Mouse (Mus musculus): ENCODE measurements at regions not wholly inside any gene's neighbourhood (a gene's known extent, or its start where the extent isn't known, plus 50 kb on each side); places are given as distances from the start of the nearest gene placed in this dataset.
"Not testable (repeated sequence)": the region's sequence is repeated elsewhere in the genome, so short reads cannot be mapped to it uniquely, and the experiment has no call there.

- H3K27me3 ChIP-seq (replicated peaks), result no peaks in the 10 kb centered on the region
- no peak overlapping the region for H3K4me2 ChIP-seq
- ATAC-seq (ENCODE audit: insufficient read depth, low FRiP score, low read depth), result no peak
- WGBS, result 61% methylated on average over 2 of the region's 2 CpGs
- H3K36me3 ChIP-seq, result no peaks in the 10 kb centered on the region
- H3K4me1 ChIP-seq, result 0 out of 2 replicates have a peak, but pooled peaks cover 6% of the 10 kb centered on the region
- no peak overlapping the region for H3K27ac ChIP-seq
- H3K9ac ChIP-seq, result no peak overlapping the region
- H3K9me3 ChIP-seq, result no peaks in the 10 kb centered on the region
- no peak overlapping the region for H3K4me3 ChIP-seq (replicated peaks)
These were observed 1338.7 kb upstream of the A1bg start for GRCm38 (mm10) chr15:62261520-62261919.

GRCm38 (mm10) chr15:62258611-62259010 lies 1335.8 kb upstream of the A1bg start:
- H3K27ac ChIP-seq, result no peak overlapping the region
- ATAC-seq (ENCODE audit: insufficient read depth, low FRiP score, low read depth), result no peak
- H3K27me3 ChIP-seq (replicated peaks), result no peaks in the 10 kb centered on the region
- no peak overlapping the region for H3K9ac ChIP-seq
- 0 out of 2 replicates have a peak, but pooled peaks cover 6% of the 10 kb centered on the region for H3K4me1 ChIP-seq
- 73% methylated on average over 5 of the region's 5 CpGs for WGBS
- H3K9me3 ChIP-seq, result no peaks in the 10 kb centered on the region
- no peak overlapping the region for H3K4me2 ChIP-seq
- no peak overlapping the region for H3K4me3 ChIP-seq (replicated peaks)
- no peaks in the 10 kb centered on the region for H3K36me3 ChIP-seq

GRCm38 (mm10) chr15:62257955-62258354 lies 1335.1 kb upstream of the A1bg start:
- Histone ChIP-seq H3K9ac (no peak overlapping the region), H3K27ac (no peak overlapping the region), H3K27me3 (replicated peaks) (no peaks in the 10 kb centered on the region), H3K4me1 (0 out of 2 replicates have a peak, but pooled peaks cover 6% of the 10 kb centered on the region), H3K9me3 (no peaks in the 10 kb centered on the region), H3K4me3 (replicated peaks) (no peak overlapping the region), H3K36me3 (no peaks in the 10 kb centered on the region), H3K4me2 (no peak overlapping the region)
- peak; percentile 78 for ATAC-seq (ENCODE audit: insufficient read depth, low FRiP score, low read depth)
- 42% methylated on average over 3 of the region's 3 CpGs for WGBS

DNA sequence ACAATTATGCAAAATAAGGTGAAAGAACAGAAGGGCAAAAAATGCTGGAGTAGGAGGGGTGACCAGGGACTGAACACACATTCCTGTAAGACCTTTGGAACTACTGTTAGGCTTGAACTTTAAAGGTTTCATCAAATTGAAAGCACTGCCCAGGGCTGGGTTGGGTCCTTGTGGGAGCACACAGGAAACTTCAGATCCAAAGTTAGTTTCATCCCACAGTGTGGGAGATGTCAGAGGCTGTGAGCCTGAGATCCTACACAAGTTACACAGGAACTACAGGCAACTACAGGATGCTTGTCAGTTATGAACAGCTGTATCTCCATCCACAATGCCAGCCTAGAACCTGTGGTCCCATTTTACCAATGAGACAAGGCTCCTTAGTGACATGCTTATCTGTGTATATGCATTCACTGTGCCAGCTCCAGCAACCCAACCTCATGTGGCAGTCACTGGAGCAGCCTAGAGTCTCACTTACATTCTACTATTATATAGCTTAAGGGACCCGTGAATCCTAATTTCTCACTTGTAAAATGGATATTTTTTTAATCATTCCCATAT lies 1334.4 kb upstream of the A1bg start:
- Histone ChIP-seq H3K9ac (no peak overlapping the region), H3K4me2 (no peak overlapping the region), H3K27me3 (replicated peaks) (no peaks in the 10 kb centered on the region), H3K4me1 (0 out of 2 replicates have a peak, but pooled peaks cover 6% of the 10 kb centered on the region), H3K36me3 (no peaks in the 10 kb centered on the region), H3K27ac (no peak overlapping the region), H3K9me3 (no peaks in the 10 kb centered on the region), H3K4me3 (replicated peaks) (no peak overlapping the region)
- 92% methylated on average over 1 of the region's 1 CpGs for WGBS
- ATAC-seq (ENCODE audit: insufficient read depth, low FRiP score, low read depth), result no peak

DNA sequence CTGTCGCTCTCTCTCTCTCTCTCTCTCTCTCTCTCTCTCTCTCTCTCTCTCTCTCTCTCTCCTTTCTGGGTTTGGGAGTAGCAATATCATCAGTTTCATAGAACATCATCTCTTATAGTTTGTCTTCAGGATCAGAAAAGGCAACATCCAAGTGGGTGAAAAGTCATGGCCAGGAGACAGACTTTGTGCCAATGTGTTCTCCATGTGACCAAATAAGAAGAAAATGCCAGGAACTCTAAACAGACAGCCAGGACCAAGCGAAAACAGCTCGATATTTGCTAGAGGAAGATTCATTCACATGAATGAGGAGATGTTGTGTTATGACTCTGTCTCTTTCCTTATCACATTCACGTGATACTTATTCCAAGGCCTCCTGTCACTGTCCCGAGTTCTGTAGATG lies 1332.8 kb upstream of the A1bg start:
- H3K4me1 ChIP-seq, result 0 out of 2 replicates have a peak, but pooled peaks cover 6% of the 10 kb centered on the region
- 88% methylated on average over 5 of the region's 5 CpGs for WGBS
- no peaks in the 10 kb centered on the region for H3K36me3 ChIP-seq
- H3K4me3 ChIP-seq (replicated peaks), result no peak overlapping the region
- H3K9ac ChIP-seq, result no peak overlapping the region
- no peaks in the 10 kb centered on the region for H3K9me3 ChIP-seq
- ATAC-seq (ENCODE audit: insufficient read depth, low FRiP score, low read depth), result no peak
- no peak overlapping the region for H3K4me2 ChIP-seq
- H3K27me3 ChIP-seq (replicated peaks), result no peaks in the 10 kb centered on the region
- no peak overlapping the region for H3K27ac ChIP-seq

GRCm38 (mm10) chr15:62253724-62254123 lies 1330.9 kb upstream of the A1bg start:
- Histone ChIP-seq H3K27ac (no peak overlapping the region), H3K4me2 (no peak overlapping the region), H3K9me3 (no peaks in the 10 kb centered on the region), H3K4me1 (0 out of 2 replicates have a peak, but pooled peaks cover 6% of the 10 kb centered on the region), H3K9ac (no peak overlapping the region), H3K36me3 (no peaks in the 10 kb centered on the region), H3K4me3 (replicated peaks) (no peak overlapping the region), H3K27me3 (replicated peaks) (no peaks in the 10 kb centered on the region)
- 77% methylated on average over 4 of the region's 4 CpGs for WGBS
- ATAC-seq (ENCODE audit: insufficient read depth, low FRiP score, low read depth), result no peak

DNA sequence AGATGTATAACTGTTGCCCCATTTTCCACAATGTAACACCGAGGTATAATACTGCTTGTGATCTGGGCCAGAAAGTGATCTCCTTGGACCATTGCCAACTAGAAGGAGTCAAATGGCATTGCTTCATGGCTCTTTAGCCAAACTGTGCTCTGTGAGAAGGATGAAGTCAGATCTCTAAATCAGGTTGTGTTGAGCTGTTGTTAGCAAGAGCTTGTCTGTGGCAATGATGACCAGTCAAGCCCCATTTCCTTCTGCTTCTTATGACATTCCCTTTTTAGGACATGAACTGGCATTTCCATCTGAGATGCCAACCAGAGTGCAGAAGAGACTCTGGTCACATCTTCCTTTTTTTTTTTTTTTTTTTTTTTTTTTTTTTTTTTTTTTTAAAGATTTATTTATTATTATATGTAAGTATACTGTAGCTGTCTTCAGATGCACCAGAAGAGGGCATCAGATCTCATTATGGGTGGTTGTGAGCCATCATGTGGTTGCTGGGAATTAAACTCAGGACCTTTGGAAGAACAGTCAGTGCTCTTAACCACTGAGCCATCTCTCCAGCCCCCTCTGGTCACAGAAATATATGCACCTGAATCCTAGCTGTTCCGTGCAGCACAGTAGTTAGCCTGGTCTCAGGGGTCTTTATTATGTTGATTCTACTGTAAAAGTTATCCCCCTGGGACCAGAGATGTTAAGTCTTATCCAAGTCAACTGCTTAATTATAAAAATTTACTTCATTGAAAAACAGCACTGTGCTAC lies 1329.4 kb upstream of the A1bg start:
- not testable (repeated sequence) for H3K4me2 ChIP-seq; H3K4me1 ChIP-seq; H3K9ac ChIP-seq; ATAC-seq (ENCODE audit: insufficient read depth, low FRiP score, low read depth); H3K36me3 ChIP-seq; H3K27me3 ChIP-seq (replicated peaks); H3K4me3 ChIP-seq (replicated peaks); H3K27ac ChIP-seq; H3K9me3 ChIP-seq
- 91% methylated on average over 2 of the region's 2 CpGs for WGBS

DNA sequence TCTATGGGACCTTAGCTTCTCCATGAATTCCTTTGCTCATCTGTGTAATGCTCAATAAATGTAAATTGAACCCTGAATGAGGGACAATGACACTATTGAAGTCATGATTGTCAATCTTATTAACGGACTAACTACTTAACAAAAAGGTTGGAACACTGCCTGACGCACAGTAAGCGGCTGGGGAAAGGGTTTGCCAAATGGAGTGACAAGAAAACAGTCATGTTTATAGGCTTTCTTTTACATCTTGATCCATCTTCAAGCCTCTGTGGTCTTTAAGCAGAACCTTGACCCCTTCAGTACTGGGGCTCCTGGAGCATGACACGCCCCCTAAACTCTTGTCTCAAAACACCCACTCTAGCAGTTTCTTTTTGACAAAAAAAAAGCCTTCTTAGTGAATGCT lies 1326.6 kb upstream of the A1bg start:
- H3K27me3 ChIP-seq (replicated peaks), result no peaks in the 10 kb centered on the region
- H3K9me3 ChIP-seq, result no peaks in the 10 kb centered on the region
- H3K9ac ChIP-seq, result no peak overlapping the region
- no peak overlapping the region for H3K4me2 ChIP-seq
- no peaks in the 10 kb centered on the region for H3K4me1 ChIP-seq
- WGBS, result 86% methylated on average over 4 of the region's 4 CpGs
- no peak for ATAC-seq (ENCODE audit: insufficient read depth, low FRiP score, low read depth)
- no peaks in the 10 kb centered on the region for H3K36me3 ChIP-seq
- no peak overlapping the region for H3K4me3 ChIP-seq (replicated peaks)
- H3K27ac ChIP-seq, result no peak overlapping the region

DNA sequence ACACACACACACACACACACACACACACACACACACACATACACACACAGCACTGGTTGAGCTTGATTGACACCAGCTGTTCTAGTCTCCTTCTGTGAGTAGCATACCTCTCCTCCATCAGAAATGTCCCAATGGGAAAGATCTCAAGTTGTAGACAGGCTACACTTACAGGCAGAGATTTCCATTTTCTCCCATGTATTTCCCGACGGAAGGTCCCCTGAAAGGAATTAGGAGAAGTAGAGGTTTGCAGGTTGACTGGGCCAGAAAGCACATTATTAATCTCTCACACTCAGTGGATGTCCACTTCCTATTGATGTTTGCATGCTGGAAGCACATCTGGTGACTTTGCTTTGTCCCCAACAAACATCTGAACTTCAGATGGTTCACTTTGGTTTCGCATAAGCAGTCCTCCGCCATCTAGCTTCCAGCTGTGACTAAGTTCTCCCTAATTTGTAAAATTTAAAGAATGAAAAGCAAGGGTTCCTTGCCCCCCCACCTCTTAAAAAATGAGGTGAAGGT lies 1323.8 kb upstream of the A1bg start:
- H3K4me2 ChIP-seq, result no peak overlapping the region
- no peaks in the 10 kb centered on the region for H3K9me3 ChIP-seq
- H3K27ac ChIP-seq, result no peak overlapping the region
- no peaks in the 10 kb centered on the region for H3K27me3 ChIP-seq (replicated peaks)
- H3K36me3 ChIP-seq, result no peaks in the 10 kb centered on the region
- no peak overlapping the region for H3K4me3 ChIP-seq (replicated peaks)
- no peak overlapping the region for H3K9ac ChIP-seq
- H3K4me1 ChIP-seq, result no peaks in the 10 kb centered on the region
- ATAC-seq (ENCODE audit: insufficient read depth, low FRiP score, low read depth), result no peak
- WGBS, result 91% methylated on average over 4 of the region's 4 CpGs

DNA sequence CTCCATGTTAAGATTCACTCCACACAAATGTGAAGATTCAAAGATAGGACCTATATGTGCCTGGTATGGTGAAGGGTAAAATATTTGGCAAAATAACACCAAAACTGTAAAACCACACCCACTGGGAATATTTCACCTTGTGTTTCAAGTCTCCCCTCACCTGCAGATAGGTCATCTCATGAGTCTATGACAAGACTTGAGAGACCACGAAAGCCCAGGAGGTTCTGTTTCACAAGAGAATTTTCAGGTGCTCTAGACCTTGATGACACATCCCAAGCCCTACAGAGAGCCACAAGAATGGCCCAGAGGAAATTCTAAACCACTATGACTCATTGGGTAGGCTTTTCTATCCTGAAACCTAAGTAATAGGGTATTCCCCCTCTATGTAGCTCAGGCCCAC lies 1322.4 kb upstream of the A1bg start:
- H3K4me1 ChIP-seq, result no peaks in the 10 kb centered on the region
- H3K27ac ChIP-seq, result no peak overlapping the region
- no peak overlapping the region for H3K9ac ChIP-seq
- H3K9me3 ChIP-seq, result no peaks in the 10 kb centered on the region
- no peak for ATAC-seq (ENCODE audit: insufficient read depth, low FRiP score, low read depth)
- H3K4me2 ChIP-seq, result no peak overlapping the region
- no peaks in the 10 kb centered on the region for H3K36me3 ChIP-seq
- 93% methylated on average over 1 of the region's 1 CpGs for WGBS
- H3K27me3 ChIP-seq (replicated peaks), result no peaks in the 10 kb centered on the region
- no peak overlapping the region for H3K4me3 ChIP-seq (replicated peaks)

DNA sequence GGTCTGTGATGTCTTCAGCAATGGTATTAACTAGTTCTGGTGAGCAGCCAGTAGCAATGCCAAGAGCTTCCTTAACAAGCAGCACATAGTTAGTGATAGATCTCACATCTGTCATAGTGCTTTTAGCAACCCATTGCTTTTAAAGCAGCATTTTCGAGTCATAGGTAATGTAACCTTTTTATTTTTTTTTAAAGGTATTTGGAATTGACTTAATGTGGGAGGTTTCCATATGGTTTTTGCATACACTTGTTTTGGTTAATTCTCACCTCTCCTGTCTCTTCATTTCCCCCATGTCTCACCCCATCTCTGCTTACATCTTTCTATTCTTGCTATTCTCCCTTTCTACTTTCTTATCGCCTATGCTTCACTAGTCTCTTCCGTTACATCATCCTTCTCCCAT lies 1322.0 kb upstream of the A1bg start:
- Histone ChIP-seq H3K36me3 (no peaks in the 10 kb centered on the region), H3K9me3 (no peaks in the 10 kb centered on the region), H3K27me3 (replicated peaks) (no peaks in the 10 kb centered on the region), H3K4me1 (no peaks in the 10 kb centered on the region), H3K4me3 (replicated peaks) (no peak overlapping the region), H3K9ac (no peak overlapping the region), H3K27ac (no peak overlapping the region), H3K4me2 (no peak overlapping the region)
- ATAC-seq (ENCODE audit: insufficient read depth, low FRiP score, low read depth), result no peak
- WGBS, result 98% methylated on average over 3 of the region's 3 CpGs

DNA sequence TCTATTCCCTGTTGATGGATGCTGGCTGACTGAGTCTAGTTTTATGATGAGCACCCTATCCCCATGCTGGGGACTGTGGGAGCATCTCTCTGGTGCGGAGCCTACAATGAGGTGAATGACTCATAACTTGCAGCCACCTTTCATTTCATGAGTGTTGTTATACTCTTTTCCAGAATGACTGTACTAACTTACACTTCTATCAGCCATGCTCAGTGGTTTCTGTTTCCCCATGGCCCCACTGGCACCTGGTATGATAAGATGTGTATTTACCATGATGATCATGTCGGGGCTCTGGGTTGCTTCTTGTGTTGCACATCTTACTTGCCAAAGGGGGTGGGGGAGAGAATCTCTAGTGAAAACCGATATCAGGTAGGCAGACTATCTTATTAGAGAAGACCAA lies 1317.2 kb upstream of the A1bg start:
- Histone ChIP-seq H3K27ac (no peak overlapping the region), H3K9me3 (no peaks in the 10 kb centered on the region), H3K27me3 (replicated peaks) (no peaks in the 10 kb centered on the region), H3K36me3 (no peaks in the 10 kb centered on the region), H3K4me1 (no peaks in the 10 kb centered on the region), H3K9ac (no peak overlapping the region), H3K4me2 (no peak overlapping the region), H3K4me3 (replicated peaks) (no peak overlapping the region)
- WGBS, result 89% methylated on average over 3 of the region's 3 CpGs
- ATAC-seq (ENCODE audit: insufficient read depth, low FRiP score, low read depth), result no peak
